Comparison of ENCODE assay signal across 26 mouse cellular contexts in genomic region chr13:26940436-26940835, GRCm38 (mm10).
DNase-seq lines count a peak whose midpoint lies in the region; ATAC-seq and TF ChIP-seq lines count a peak whose summit lies in the region.
"Had no signal": no experiment of that assay in that cellular context is flagged by ENCODE, and none has a peak within 500 bp of the region (broad histone marks: within the 10 kb centered on the region; RNA-seq: fewer than 3 reads in every experiment).

No protein-coding gene starts in this region.

- TF ChIP-seq POLR2A in heart, adult 2 months (IDR thresholded peaks at IDR 0.05; ENCODE audit: insufficient read depth, low read depth, low read length): no peak
- TF ChIP-seq POLR2A in embryonic fibroblast, embryonic 13.5 days (IDR thresholded peaks at IDR 0.05; ENCODE audit: low read depth, low read length): no peak

- no peaks in the 10 kb centered on the region; the same call in 1 of the 2 replicates for H3K36me3 ChIP-seq in heart, adult 2 months (ENCODE audit: control insufficient read depth, insufficient read depth, low read length)
- H3K36me3 ChIP-seq: embryonic facial prominence, embryonic 10.5 days; embryonic facial prominence, embryonic 15.5 days; G1E; midbrain, embryonic 12.5 days had no signal

- no peak overlapping the region for H3K9ac ChIP-seq in heart, adult 2 months (ENCODE audit: low read depth, low read length)
- H3K9ac ChIP-seq: embryonic facial prominence, embryonic 15.5 days; forebrain, embryonic 13.5 days; hindbrain, embryonic 14.5 days; liver, embryonic 14.5 days; midbrain, embryonic 12.5 days had no signal

- H3K27ac ChIP-seq in heart, adult 2 months: no peak overlapping the region
- H3K27ac ChIP-seq in embryonic fibroblast, embryonic 13.5 days (ENCODE audit: insufficient read depth, low read length): peak overlapping the region; percentile 92
- H3K27ac ChIP-seq: embryonic facial prominence, embryonic 10.5 days; embryonic facial prominence, embryonic 15.5 days; forebrain, embryonic 13.5 days; hindbrain, embryonic 14.5 days; liver, embryonic 14.5 days; midbrain, embryonic 12.5 days had no signal

- TF ChIP-seq EP300 in heart, adult 2 months (IDR thresholded peaks at IDR 0.05; ENCODE audit: insufficient read depth, low read depth, low read length): no peak

- no peaks in the 10 kb centered on the region; the same call in 1 of the 2 replicates for H3K4me1 ChIP-seq in heart, adult 2 months (ENCODE audit: control insufficient read depth, insufficient read depth, low read length)
- H3K4me1 ChIP-seq in embryonic fibroblast, embryonic 13.5 days (ENCODE audit: control insufficient read depth, insufficient read depth, low read length): peaks cover 7% of the 10 kb centered on the region
- H3K4me1 ChIP-seq: embryonic facial prominence, embryonic 10.5 days; embryonic facial prominence, embryonic 15.5 days; forebrain, embryonic 13.5 days; midbrain, embryonic 12.5 days had no signal

- no peak for ATAC-seq in activated CD4-positive, CD25-positive, alpha-beta regulatory T cell, adult 4 months
- ATAC-seq: forebrain, embryonic 13.5 days; intestine, postnatal 0 days had no signal

- H3K4me3 ChIP-seq in heart, adult 2 months: no peak overlapping the region
- no peak overlapping the region for H3K4me3 ChIP-seq in embryonic fibroblast, embryonic 13.5 days (ENCODE audit: insufficient read depth, low read length)
- H3K4me3 ChIP-seq: embryonic facial prominence, embryonic 10.5 days; embryonic facial prominence, embryonic 15.5 days; forebrain, embryonic 13.5 days; midbrain, embryonic 12.5 days had no signal

- peak; percentile 17 for DNase-seq in heart, adult 8-10 months (ENCODE audit: low spot score)
- DNase-seq in heart, adult 2 months: no peak
- DNase-seq in kidney, postnatal 36 days: peak; percentile 5 to 6
- DNase-seq in kidney, adult 11 months: no peak
- DNase-seq in Muller cell, postnatal 12 days (ENCODE audit: inconsistent ontology term): peak; percentile 60
- DNase-seq in cerebellum, postnatal 14 days: no peak
- DNase-seq: adrenal gland, adult 8-10 months; cerebellum, adult 18-20 months; cerebellum, postnatal 25 days; gastrocnemius, postnatal 10 days; heart, postnatal 4 days; liver; lung, adult 2 months; lung, postnatal 14 days; right cerebral cortex, postnatal 14 days; thymus, postnatal 4 days had no signal

- intact Hi-C loops in heart, adult 2 months (cut with DNase I): no loop called here

- H3K79me2 ChIP-seq in heart, adult 2 months (replicated peaks; ENCODE audit: control insufficient read depth, insufficient read depth, low read length): no peaks in the 10 kb centered on the region

- H3K27me3 ChIP-seq in heart, adult 2 months (ENCODE audit: control insufficient read depth, insufficient read depth, low read length): no peaks in the 10 kb centered on the region
- H3K27me3 ChIP-seq: embryonic facial prominence, embryonic 15.5 days; forebrain, embryonic 13.5 days; midbrain, embryonic 12.5 days had no signal

- no peak for TF ChIP-seq CTCF in heart, adult 2 months (IDR thresholded peaks at IDR 0.05)
- TF ChIP-seq CTCF in embryonic fibroblast, embryonic 13.5 days (IDR thresholded peaks at IDR 0.05; ENCODE audit: borderline replicate concordance, insufficient read depth, low read length): no peak

Comparison
In these comparisons a context has a peak if more than half of its experiments do, and no peak if none do; other contexts are left out.
1. DNase-seq: peak in heart, adult 8-10 months (single experiment), kidney, postnatal 36 days (2 of 2) and Muller cell, postnatal 12 days (single experiment); none in heart, adult 2 months (0 of 2), kidney, adult 11 months (single experiment) and cerebellum, postnatal 14 days (0 of 2).